Mouse (Mus musculus): ENCODE data around the gene Mrgpra3. TPM values are rescaled to one million over a fixed set of nuclear protein-coding genes. Genes with fewer than 3 reads are reported as not detected.

Gene Mrgpra3
- polyA plus RNA-seq (2016; fragmentation: Nextera tagmentation; extraction: Ambion mirVana), result not detected in 2 replicates

DNA sequence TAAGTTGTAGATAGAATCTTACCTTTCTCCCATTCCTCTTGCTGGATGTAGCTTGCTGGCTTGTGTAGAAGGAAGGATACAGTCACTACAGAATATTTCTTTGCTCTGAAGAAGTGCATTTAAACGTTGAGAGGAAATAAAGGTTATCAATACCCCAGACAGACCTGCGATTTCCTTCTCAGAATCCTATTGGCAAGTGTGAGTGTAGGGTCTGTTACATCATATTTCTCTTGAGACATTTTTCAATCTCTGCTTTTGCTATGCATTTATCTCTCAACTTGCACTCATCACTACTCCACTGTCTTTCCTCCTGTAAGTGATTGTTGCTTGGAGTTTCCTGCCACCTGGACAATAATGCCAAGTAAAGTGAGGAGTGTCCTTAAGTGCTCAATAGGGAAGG is at the start of gene Mrgpra3:
Mrgpra3 (minus strand) TSS at position 101 of the 400 bp plus-strand sequence.
- H3K9ac ChIP-seq, result no peak within 1 kb of the TSS
- no peaks in the 10 kb centered on the region for H3K4me1 ChIP-seq
- no peak within 1 kb of the TSS for H3K27ac ChIP-seq
- no peaks in the 10 kb centered on the region for H3K36me3 ChIP-seq
- peaks cover 60% of the 10 kb centered on the region for H3K9me3 ChIP-seq (replicated peaks)
- no peak within 1 kb of the TSS for H3K4me2 ChIP-seq (replicated peaks)
- ATAC-seq (ENCODE audit: low FRiP score), result no peak
- WGBS, result 66% methylated on average over 2 of the region's 2 CpGs
- H3K4me3 ChIP-seq, result no peak within 1 kb of the TSS
- H3K27me3 ChIP-seq, result no peaks in the 10 kb centered on the region

Other genes starting within 250 kb of the Mrgpra3 start
- gene Mrgpra1, start 247.1 kb downstream of the Mrgpra3 start, polyA plus RNA-seq (2016; fragmentation: Nextera tagmentation; extraction: Ambion mirVana), result not detected in 2 replicates
- gene Mrgpra2a, start 149.2 kb downstream of the Mrgpra3 start, polyA plus RNA-seq (2016; fragmentation: Nextera tagmentation; extraction: Ambion mirVana), result not detected in 2 replicates
- not detected in 2 replicates for gene Mrgpra2b, start 72.5 kb downstream of the Mrgpra3 start, polyA plus RNA-seq (2016; fragmentation: Nextera tagmentation; extraction: Ambion mirVana)